In genomic region chr3:57487455-57488153, GRCm38 (mm10) we compare ENCODE assay signal across 8 mouse cellular contexts.
DNase-seq lines count a peak whose midpoint lies in the region; ATAC-seq lines count a peak whose summit lies in the region.

No protein-coding gene starts in this region.

- no peak overlapping the region for H3K4me3 ChIP-seq in heart, embryonic 10.5 days
- no peak overlapping the region for H3K4me3 ChIP-seq in midbrain, embryonic 11.5 days (ENCODE audit: low read depth, low read length)

- no peaks in the 10 kb centered on the region for H3K27me3 ChIP-seq in heart, embryonic 10.5 days (ENCODE audit: insufficient read depth, poor library complexity, severe bottlenecking)
- H3K27me3 ChIP-seq in midbrain, embryonic 11.5 days (ENCODE audit: control insufficient read depth, insufficient read depth, low read length): no peaks in the 10 kb centered on the region

- no peaks in the 10 kb centered on the region for H3K9me3 ChIP-seq in heart, embryonic 10.5 days
- no peaks in the 10 kb centered on the region for H3K9me3 ChIP-seq in midbrain, embryonic 11.5 days (ENCODE audit: control insufficient read depth, low read length)

- H3K9ac ChIP-seq in midbrain, embryonic 11.5 days (ENCODE audit: low read length): no peak overlapping the region

- peaks cover 29% of the 10 kb centered on the region; the same call in 1 of the 2 replicates for H3K4me1 ChIP-seq in heart, embryonic 10.5 days
- H3K4me1 ChIP-seq in midbrain, embryonic 11.5 days (ENCODE audit: control insufficient read depth, insufficient read depth, low read length): no peaks in the 10 kb centered on the region

- ATAC-seq in monocyte, adult 5-6 weeks (replicated peaks; ENCODE audit: insufficient number of reproducible peaks, low FRiP score, low TSS enrichment, poor library complexity, severe bottlenecking): no peak
- ATAC-seq in midbrain, embryonic 11.5 days (ENCODE audit: low FRiP score): no peak

- no peak overlapping the region for H3K4me2 ChIP-seq in midbrain, embryonic 11.5 days

- peak; percentile 31 for DNase-seq in urinary bladder, postnatal 14 days (ENCODE audit: low spot score)
- no peak for DNase-seq in urinary bladder, adult 18-20 months (ENCODE audit: low spot score in 2 of 2)
- DNase-seq in heart, embryonic 10.5 days (ENCODE audit: low spot score): peak; percentile 78
- peak; percentile 57 for DNase-seq in kidney, postnatal 14 days
- DNase-seq in right cerebral cortex, postnatal 10 days (ENCODE audit: low spot score in 2 of 2): no peak
- DNase-seq in right cerebral cortex, postnatal 14 days: no peak
- no peak for DNase-seq in midbrain, embryonic 11.5 days (ENCODE audit: low spot score, missing footprints)

- H3K36me3 ChIP-seq in heart, embryonic 10.5 days: no peaks in the 10 kb centered on the region
- H3K36me3 ChIP-seq in midbrain, embryonic 11.5 days (ENCODE audit: control insufficient read depth, insufficient read depth, low read length): no peaks in the 10 kb centered on the region

- H3K27ac ChIP-seq in heart, embryonic 10.5 days: peak overlapping the region; percentile 52; the same call in 1 of the 2 replicates
- no peak overlapping the region for H3K27ac ChIP-seq in midbrain, embryonic 11.5 days (ENCODE audit: low read depth, low read length)

- WGBS in heart, embryonic 10.5 days: 44% methylated on average over 8 of the region's 8 CpGs
- WGBS in midbrain, embryonic 11.5 days: 85% methylated on average over 8 of the region's 8 CpGs

Comparison
In these comparisons a context has a peak if more than half of its experiments do, and no peak if none do; other contexts are left out.
1. DNase-seq: peak in urinary bladder, postnatal 14 days (single experiment), heart, embryonic 10.5 days (single experiment) and kidney, postnatal 14 days (single experiment); none in urinary bladder, adult 18-20 months (0 of 2), right cerebral cortex, postnatal 10 days (0 of 2), right cerebral cortex, postnatal 14 days (single experiment) and midbrain, embryonic 11.5 days (single experiment).